Mouse (Mus musculus) heart, postnatal 0 days (tissue): Measurements from ENCODE around the gene Nxf7.

Source experiments
- CTCF ChIP-seq: IDR thresholded peaks from 2 replicates; pipeline ENCODE4 v1.5.1; 2016; ENCODE audit warnings: antibody characterized with exemption, control low read depth, low read depth
- EP300 ChIP-seq: IDR thresholded peaks from 2 replicates; pipeline ENCODE4 v1.6.1; 2016; ENCODE audit warnings: antibody characterized with exemption, low read depth

DNA sequence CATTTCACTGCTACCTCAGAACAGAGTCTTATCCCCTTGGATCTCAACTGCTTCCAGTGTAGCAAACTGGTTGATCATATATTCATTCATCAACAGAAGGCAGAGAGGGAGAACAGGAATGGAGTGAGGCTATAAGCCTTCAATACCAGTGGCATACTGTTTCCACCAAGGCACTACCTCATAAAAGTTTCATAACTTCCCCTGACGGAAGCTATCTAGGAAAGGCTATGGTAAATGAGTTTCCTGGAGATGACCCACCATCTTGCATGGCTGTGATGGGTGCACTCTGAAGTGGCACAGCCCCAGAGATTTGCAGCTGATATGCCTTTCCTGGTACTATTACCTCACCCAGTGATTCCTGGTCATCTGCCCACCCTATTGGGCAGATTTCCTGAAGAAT, 22.2 kb downstream of the Nxf7 start:
- TF ChIP-seq CTCF (no peak), EP300 (no peak)
